Mouse (Mus musculus) activated CD4-positive, CD25-positive, alpha-beta regulatory T cell (primary cell): Measurements from ENCODE around the gene S1pr1. TPM values are rescaled to one million over a fixed set of nuclear protein-coding genes. Genes with fewer than 3 reads are reported as not detected.

Experiments used
- polyA plus RNA-seq, 2 experiments: library from polyadenylated mRNA; unstranded; fragments of 100-300 nt; shearing (Covaris generic); gene quantifications; one replicate each; pipeline ENCODE4 v1.2.1; 2017

Gene S1pr1
- polyA plus RNA-seq = 100 to 1,000 TPM; 380 to 428 TPM

DNA sequence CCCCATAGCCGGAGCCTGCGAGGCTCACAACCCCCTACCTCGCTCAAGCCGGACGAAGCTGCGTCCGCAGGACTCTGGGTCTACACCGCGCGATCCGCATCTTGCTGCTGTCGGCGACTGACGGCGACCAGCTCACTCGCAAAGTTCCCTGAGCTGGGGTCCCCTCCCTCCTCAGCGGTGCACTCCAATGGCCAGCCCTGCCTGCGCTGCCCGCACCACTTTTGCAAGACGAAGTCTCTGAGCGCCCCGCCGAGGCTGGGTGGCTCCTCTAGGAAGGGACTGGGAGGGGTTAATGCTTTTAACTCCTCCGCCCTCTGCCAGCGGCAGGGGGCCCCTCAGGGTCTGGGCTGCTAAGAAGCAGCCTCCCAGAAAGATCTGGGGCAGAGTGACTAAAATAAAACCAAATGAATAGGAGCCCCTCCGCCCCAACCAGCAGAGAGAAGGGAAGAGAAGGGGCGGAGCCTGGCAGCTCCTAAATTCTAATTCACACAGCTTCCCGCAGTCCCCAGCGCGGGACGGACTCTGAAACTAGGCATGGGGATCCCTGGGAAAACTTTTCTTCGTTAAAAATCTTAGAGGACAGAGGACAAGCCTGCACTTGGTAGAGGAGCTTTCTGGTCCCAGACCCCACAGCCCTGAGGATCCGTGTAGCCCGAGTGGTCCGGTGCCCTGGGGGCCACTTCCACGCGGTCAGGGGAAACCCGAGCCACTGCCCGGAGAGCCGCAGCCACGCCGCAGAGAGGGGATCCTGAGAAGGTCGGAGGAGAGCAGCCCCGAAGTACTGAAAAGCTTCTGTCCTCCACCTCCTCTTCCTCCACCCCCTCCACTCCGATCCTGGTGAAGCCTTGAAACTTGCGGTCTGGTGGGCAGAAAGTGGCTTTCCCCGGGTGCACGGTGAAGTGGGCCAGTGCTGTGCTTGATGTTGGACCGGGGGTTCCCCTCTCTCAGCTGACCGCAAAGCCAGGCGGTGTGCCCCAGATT, at the start of gene S1pr1:
Gene S1pr1, minus strand, starts transcription at position 402 of the 981 bp plus-strand sequence.

Other genes starting within 250 kb of the S1pr1 start
- gene Dph5, start 172.8 kb upstream of the S1pr1 start, polyA plus RNA-seq = 10 to 100 TPM; 56.1 to 99.5 TPM